Mouse (Mus musculus) heart, embryonic 15.5 days (tissue): ENCODE measurements at regions not wholly inside any gene's neighbourhood (a gene's known extent, or its start where the extent isn't known, plus 50 kb on each side); places are given as distances from the start of the nearest gene placed in this dataset.
A peak's percentile ranks its signal among the peaks of the same experiment; 100 is the strongest.

Source experiments
- ATAC-seq: fragments of 200-750 bp; cut with Nextera tagmentation; replicated peaks from 2 replicates; pipeline ENCODE4 v1.8.0; 2017; ENCODE audit warnings: low read depth, moderate TSS enrichment; ENCODE audit not compliant: insufficient number of reproducible peaks, insufficient read depth, low FRiP score
- H3K27ac ChIP-seq: fragments of 300-500 bp; sonication (generic); 2 replicates; pipeline ENCODE4 v1.5.1; 2015; ENCODE audit warnings: mild to moderate bottlenecking, inconsistent platforms
- H3K27me3 ChIP-seq: fragments of 300-500 bp; sonication (generic); 2 replicates; pipeline ENCODE4 v1.6.1; 2015; ENCODE audit warnings: inconsistent platforms
- H3K36me3 ChIP-seq: fragments of 300-500 bp; sonication (generic); 2 replicates; pipeline ENCODE4 v1.6.1; 2015; ENCODE audit warnings: mild to moderate bottlenecking, inconsistent platforms
- H3K4me1 ChIP-seq: fragments of 300-500 bp; sonication (generic); replicated peaks from 2 replicates; pipeline ENCODE4 v1.6.1; 2015; ENCODE audit warnings: inconsistent platforms
- H3K4me2 ChIP-seq: fragments of 300-500 bp; sonication (generic); 2 replicates; pipeline ENCODE4 v1.6.1; 2015; ENCODE audit warnings: inconsistent platforms, mild to moderate bottlenecking, moderate library complexity
- H3K4me3 ChIP-seq: fragments of 300-500 bp; sonication (generic); 2 replicates; pipeline ENCODE4 v1.5.1; 2015; ENCODE audit warnings: mild to moderate bottlenecking, inconsistent platforms
- H3K9ac ChIP-seq: fragments of 300-500 bp; sonication (generic); 2 replicates; pipeline ENCODE4 v1.6.1; 2015; ENCODE audit warnings: mild to moderate bottlenecking, inconsistent platforms
- H3K9me3 ChIP-seq: fragments of 300-500 bp; sonication (generic); replicated peaks from 2 replicates; pipeline ENCODE4 v1.6.1; 2016; ENCODE audit warnings: inconsistent platforms
- WGBS: fragments of 180-500 bp; shearing (Covaris S2); methylation state at CpG from one replicate; pipeline ENCODE4 v1.1.7; 2015; ENCODE audit warnings: mixed read lengths; 5-methylcytosine and 5-hydroxymethylcytosine counted together

DNA sequence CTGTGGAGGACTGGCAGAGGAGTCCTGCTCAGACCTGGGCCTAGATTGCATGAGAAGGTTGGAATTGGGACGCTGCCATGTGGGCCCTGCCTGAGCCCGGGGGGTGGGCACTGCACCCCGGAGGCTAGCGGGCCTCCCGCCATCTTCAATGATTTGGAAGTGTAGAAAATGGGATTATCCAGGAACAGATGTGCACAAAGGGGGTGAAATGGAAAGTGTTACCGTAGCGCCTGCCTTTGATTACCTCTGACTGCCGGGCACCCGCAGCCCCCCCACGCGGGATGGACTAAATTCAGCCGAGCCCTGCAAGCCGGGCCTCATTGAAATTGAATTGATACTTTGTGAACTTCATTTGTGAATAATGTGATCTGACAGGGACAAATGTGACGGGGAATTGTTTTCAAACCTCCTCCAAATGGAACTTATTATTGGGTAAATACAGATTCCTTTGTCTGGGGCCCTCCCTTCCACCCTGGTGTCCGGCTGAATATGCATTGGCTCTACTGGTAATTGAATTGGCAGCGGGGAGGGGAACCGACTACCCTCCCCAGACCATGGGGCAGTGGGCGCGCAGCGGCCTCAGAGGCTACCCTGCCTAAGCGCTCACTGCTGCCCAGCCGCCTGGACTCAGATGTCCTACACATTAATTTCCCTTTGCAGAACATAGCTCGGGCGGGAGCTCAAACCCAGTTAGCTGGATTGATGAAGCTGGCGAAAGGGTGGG lies 77.9 kb upstream of the Nkx1-1 start:
- Histone ChIP-seq H3K36me3 (no peaks in the 10 kb centered on the region), H3K4me2 (no peak overlapping the region), H3K4me3 (no peak overlapping the region), H3K27me3 (peaks cover 18% of the 10 kb centered on the region), H3K27ac (no peak overlapping the region), H3K9me3 (no peaks in the 10 kb centered on the region), H3K4me1 (peaks cover 7% of the 10 kb centered on the region; the same call in 1 of the 2 replicates), H3K9ac (no peak overlapping the region)
- WGBS, result 67% methylated on average over 25 of the region's 25 CpGs
- no peak for ATAC-seq

DNA sequence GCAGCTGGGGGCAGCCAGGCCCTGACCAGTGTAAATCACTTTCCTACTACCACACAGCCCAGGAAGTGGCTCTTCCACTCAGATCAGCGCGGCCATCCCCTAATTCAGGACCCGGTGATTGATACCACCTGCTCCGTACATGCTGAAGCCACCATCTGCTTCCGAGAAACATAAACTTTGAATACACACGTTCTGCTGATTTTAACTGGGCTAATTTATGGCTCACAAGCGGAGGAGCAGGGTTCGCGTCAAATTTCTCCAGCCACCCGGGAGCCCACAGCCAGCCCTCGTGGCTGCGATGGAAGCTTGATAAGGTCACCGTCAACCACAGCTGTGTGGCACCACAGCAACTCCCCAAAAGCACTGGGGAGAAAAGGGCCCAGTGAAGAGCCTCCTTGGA lies 72.0 kb upstream of the Nkx1-1 start:
- Histone ChIP-seq H3K36me3 (no peaks in the 10 kb centered on the region), H3K9me3 (no peaks in the 10 kb centered on the region), H3K27me3 (peaks cover 5% of the 10 kb centered on the region; the same call in 1 of the 2 replicates), H3K9ac (no peak overlapping the region), H3K27ac (no peak overlapping the region), H3K4me2 (no peak overlapping the region), H3K4me1 (no peaks in the 10 kb centered on the region), H3K4me3 (no peak overlapping the region)
- ATAC-seq, result no peak
- WGBS, result 48% methylated on average over 13 of the region's 13 CpGs

DNA sequence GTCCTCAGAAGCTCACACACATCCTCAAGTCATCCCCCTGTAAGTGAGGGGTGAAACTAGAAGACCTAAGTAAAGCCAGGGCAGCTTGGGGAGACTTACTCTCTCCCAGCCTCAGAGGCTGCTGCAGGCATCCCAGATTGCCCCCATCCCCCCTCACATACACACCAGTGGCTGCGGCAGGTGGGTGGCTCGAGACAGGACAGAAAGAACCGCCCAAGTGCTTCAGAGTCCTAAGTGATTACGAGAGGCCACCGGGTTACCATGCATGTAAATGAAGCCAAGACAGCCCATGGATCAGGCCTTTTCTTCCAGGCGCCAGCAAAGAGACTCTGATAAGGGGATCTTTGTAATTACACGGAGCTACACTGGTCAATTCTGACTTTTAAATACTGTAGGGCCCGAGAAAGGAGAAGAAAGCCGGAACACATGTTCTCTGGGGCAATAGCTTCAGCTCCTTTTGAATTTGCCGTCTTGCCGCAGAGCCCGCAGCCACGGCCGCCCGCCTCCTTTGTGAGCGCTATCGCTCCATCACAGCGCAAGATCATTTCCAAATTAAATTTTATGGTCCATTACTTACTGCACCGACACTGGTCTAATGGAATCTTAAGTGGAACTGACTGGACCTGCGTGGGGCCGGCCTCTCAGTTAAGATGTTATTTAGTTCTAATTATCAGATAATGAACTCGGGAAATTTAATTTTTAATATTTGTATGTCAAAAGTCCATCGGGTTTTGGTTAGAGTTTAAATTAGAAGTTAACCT lies 68.1 kb upstream of the Nkx1-1 start:
- no peak overlapping the region for H3K27ac ChIP-seq
- WGBS, result 62% methylated on average over 23 of the region's 23 CpGs
- no peak for ATAC-seq

DNA sequence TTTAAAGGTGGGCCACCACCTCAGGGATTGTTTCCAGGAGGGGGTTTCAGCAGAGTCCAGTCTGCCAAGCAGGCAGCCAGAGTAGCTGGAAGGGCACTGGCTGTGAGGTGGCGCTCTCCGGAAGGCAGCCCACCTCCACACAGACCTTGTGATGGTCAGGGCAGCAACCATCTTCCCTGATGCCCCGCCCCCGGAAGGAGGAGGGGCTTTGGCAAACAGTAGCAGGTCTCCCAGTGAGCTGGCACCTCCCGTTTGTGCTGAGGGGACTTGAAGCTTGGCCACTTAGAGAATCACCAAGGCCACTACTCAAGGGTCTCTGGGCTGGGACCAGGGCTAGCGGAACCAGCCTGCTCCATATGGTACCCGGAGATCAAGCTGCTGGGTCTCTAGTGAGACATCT lies 67.4 kb upstream of the Nkx1-1 start:
- peaks cover 11% of the 10 kb centered on the region for H3K27me3 ChIP-seq
- H3K9me3 ChIP-seq, result no peaks in the 10 kb centered on the region
- H3K4me2 ChIP-seq, result no peak overlapping the region
- H3K4me3 ChIP-seq, result no peak overlapping the region
- H3K36me3 ChIP-seq, result no peaks in the 10 kb centered on the region
- H3K9ac ChIP-seq, result no peak overlapping the region
- no peaks in the 10 kb centered on the region for H3K4me1 ChIP-seq
- H3K27ac ChIP-seq, result no peak overlapping the region
- no peak for ATAC-seq
- WGBS, result 45% methylated on average over 7 of the region's 7 CpGs

More for the DNA sequence above, 68.1 kb upstream of the Nkx1-1 start:
- no peaks in the 10 kb centered on the region for H3K9me3 ChIP-seq
- H3K27me3 ChIP-seq, result peaks cover 11% of the 10 kb centered on the region
- H3K36me3 ChIP-seq, result no peaks in the 10 kb centered on the region
- H3K4me3 ChIP-seq, result no peak overlapping the region
- no peak overlapping the region for H3K9ac ChIP-seq
- H3K4me2 ChIP-seq, result no peak overlapping the region
- H3K4me1 ChIP-seq, result no peaks in the 10 kb centered on the region

DNA sequence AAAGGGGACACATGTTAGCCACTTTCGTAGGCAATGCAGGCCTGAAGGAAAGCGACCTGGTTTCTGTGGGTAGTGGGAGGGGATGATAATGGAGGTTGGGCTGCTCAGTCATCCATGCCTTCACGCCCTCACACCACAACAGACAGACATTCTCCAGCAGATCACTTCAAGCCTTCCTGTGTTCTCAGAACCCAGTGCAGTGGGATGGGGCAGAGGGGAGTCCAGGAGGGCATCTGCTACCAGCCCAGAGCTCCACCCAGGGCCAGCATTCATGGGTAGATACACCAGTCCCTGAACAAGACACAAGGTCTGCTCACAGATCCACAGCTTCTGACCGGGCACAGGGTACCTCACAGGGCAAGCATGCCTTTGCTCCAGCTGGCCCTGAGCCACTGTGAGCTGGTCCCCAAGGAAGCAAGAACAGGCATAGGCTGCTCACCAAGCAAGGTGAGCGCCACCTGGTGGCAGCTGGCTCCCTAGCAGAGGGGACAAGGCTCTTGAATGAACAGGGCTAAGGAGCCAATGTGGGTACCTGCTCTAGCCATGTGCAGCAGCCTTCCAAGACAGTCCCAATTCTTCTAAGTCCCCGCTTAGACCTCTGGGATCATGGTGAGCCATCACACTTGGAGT lies 62.2 kb upstream of the Nkx1-1 start:
- 33% methylated on average over 6 of the region's 6 CpGs for WGBS
- 0 out of 2 replicates have a peak, but pooled peaks have one; percentile 52 for ATAC-seq
- H3K4me2 ChIP-seq, result no peak overlapping the region
- no peaks in the 10 kb centered on the region for H3K9me3 ChIP-seq
- H3K27me3 ChIP-seq, result peaks cover 19% of the 10 kb centered on the region
- H3K4me1 ChIP-seq, result peaks cover 3% of the 10 kb centered on the region; the same call in 1 of the 2 replicates
- H3K4me3 ChIP-seq, result no peak overlapping the region
- no peak overlapping the region for H3K9ac ChIP-seq
- H3K27ac ChIP-seq, result no peak overlapping the region
- H3K36me3 ChIP-seq, result no peaks in the 10 kb centered on the region

DNA sequence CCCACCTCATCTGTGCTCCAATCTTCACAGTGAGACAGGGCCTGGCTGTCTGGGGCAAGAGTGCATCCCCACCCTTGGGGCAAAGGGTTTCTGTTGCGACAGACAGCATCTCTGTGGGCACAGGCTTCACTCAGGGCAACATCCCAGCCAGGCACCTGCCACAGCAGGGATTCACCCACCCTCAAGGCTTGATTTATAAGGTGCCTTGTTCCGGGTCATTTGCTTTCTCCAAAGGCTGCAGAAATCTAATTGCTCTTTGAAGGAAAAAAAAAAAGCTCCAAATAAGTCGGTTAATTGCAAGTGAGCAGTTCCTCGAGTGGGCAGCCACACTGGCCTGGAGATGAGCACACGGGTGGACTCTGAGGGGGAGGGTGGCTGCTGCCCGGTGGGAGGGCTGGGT lies 61.5 kb upstream of the Nkx1-1 start:
- Histone ChIP-seq H3K9ac (no peak overlapping the region), H3K4me2 (no peak overlapping the region), H3K9me3 (no peaks in the 10 kb centered on the region), H3K4me1 (peaks cover 6% of the 10 kb centered on the region; the same call in 1 of the 2 replicates), H3K27ac (no peak overlapping the region), H3K36me3 (no peaks in the 10 kb centered on the region), H3K4me3 (no peak overlapping the region), H3K27me3 (peaks cover 19% of the 10 kb centered on the region)
- WGBS, result 66% methylated on average over 6 of the region's 6 CpGs
- no peak for ATAC-seq

DNA sequence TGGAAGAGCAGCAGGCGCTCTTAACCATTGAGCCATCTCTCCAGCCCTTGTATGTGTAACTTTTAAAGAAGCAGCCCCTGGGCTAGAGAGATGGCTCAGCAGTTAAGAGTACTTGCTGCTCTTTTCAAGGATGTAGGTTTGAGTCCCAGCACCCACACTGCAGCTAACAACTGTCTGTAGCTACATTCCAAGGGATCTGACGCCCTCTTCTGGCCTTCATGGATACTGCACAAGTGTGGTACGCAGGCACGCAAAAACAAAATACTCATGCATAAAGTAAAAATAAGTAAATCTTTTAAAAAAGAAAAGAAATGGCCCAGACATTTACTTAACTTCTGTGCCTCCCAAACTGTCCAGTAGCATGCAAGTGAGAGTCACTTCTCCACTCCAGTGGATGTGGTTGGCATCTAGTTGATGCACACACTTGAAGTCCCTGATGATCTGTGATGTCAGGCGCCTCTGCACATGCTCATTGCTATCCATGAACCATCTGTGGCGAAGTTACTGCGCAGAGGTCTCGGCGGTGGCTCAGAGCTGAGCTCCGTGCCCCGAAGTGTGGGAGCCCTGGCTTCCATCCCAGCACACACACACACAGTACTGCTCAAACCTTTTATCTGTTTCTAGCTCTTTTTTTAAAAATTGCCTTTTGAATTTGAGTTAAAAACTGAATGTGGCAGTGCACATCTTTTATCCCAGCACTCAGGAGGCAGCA lies 59.0 kb upstream of the Nkx1-1 start:
- peaks cover 28% of the 10 kb centered on the region for H3K4me1 ChIP-seq
- ATAC-seq, result no peak
- WGBS, result 87% methylated on average over 11 of the region's 11 CpGs
- H3K27ac ChIP-seq, result no peak overlapping the region
- no peak overlapping the region for H3K4me3 ChIP-seq
- H3K36me3 ChIP-seq, result no peaks in the 10 kb centered on the region
- no peaks in the 10 kb centered on the region for H3K9me3 ChIP-seq
- no peak overlapping the region for H3K9ac ChIP-seq
- H3K27me3 ChIP-seq, result peaks cover 8% of the 10 kb centered on the region; the same call in 1 of the 2 replicates
- no peak overlapping the region for H3K4me2 ChIP-seq

DNA sequence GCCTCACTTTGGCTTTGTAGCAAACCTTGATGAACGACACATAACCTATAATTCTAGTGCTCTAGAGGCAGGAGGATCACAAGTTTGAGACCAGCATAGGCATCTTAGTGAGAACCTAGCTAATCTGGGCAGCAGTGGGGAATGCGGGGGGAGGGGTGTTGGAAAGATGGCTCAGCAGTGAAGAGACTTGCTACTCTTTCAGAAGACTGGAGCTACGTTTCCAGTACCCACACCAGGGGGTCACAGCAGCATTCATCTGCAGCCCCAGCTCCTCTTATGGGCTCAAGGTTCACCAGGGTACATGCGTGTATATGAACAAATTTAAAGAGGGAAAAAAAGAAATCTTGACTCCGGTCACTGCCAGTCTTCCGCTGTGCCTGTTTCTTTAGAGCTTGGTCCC lies 55.5 kb upstream of the Nkx1-1 start:
- Histone ChIP-seq H3K4me1 (peaks cover 51% of the 10 kb centered on the region), H3K27me3 (peaks cover 2% of the 10 kb centered on the region; the same call in 1 of the 2 replicates), H3K27ac (no peak overlapping the region), H3K9me3 (no peaks in the 10 kb centered on the region), H3K4me3 (no peak overlapping the region), H3K9ac (no peak overlapping the region), H3K36me3 (no peaks in the 10 kb centered on the region), H3K4me2 (no peak overlapping the region)
- no peak for ATAC-seq
- WGBS, result 67% methylated on average over 6 of the region's 6 CpGs

DNA sequence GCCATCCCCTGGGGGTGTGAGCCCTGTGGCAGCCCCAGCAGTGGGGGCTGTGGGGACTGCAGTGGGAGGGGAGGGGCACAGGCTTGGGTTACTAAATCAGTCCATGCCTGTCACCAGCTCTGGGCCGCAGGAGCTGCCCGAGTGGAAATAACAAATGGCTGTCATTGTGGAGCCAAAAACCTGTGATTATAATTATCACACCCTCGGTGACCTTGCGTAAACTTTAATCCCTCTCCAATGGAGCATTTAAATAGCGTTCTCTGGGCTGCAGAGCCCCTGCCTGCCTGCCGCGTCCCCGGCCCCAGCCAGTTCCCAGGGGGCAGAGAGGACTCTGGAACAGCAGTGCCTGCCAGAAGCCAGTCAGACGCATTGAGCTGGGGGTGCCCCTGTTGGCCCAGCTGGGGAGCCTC lies 54.4 kb upstream of the Nkx1-1 start:
- H3K4me3 ChIP-seq, result no peak overlapping the region
- peak overlapping the region; percentile 35 for H3K4me2 ChIP-seq
- H3K9ac ChIP-seq, result no peak overlapping the region
- no peaks in the 10 kb centered on the region for H3K9me3 ChIP-seq
- H3K27me3 ChIP-seq, result peaks cover 6% of the 10 kb centered on the region; the same call in 1 of the 2 replicates
- ATAC-seq, result peak; percentile 68
- H3K4me1 ChIP-seq, result peaks cover 51% of the 10 kb centered on the region
- peak overlapping the region; percentile 65 for H3K27ac ChIP-seq
- WGBS, result 4% methylated on average over 9 of the region's 9 CpGs
- H3K36me3 ChIP-seq, result no peaks in the 10 kb centered on the region

DNA sequence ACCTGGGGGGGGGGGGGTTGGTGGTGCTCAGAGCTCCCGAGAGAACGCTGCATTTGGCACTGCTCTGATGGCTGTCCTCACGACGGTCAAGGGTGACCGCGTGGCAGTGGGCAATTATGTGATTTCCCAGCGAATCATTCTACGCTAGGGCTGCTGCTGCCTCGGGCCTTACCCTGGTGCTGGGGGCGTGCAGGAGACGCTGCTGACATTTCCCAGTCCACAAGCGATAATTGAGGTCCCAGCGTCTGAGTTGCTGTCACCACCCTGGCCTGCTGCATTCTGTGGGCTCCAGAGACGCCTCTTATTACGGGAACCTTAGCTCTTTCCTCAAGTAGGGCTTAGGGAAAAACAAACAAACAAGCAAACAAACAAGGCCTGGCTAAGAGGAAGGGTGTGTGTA lies 52.0 kb upstream of the Nkx1-1 start:
- no peaks in the 10 kb centered on the region for H3K36me3 ChIP-seq
- 0 out of 2 replicates have a peak overlapping the region, but pooled peaks have one; percentile 15 for H3K4me2 ChIP-seq
- H3K4me1 ChIP-seq, result peaks cover 48% of the 10 kb centered on the region
- no peaks in the 10 kb centered on the region for H3K9me3 ChIP-seq
- peaks cover 18% of the 10 kb centered on the region for H3K27me3 ChIP-seq
- no peak overlapping the region for H3K4me3 ChIP-seq
- peak; percentile 24 for ATAC-seq
- H3K9ac ChIP-seq, result no peak overlapping the region
- H3K27ac ChIP-seq, result no peak overlapping the region
- WGBS, result 16% methylated on average over 15 of the region's 15 CpGs
